Mouse (Mus musculus): Measurements from ENCODE around the gene Zbtb45.

DNA sequence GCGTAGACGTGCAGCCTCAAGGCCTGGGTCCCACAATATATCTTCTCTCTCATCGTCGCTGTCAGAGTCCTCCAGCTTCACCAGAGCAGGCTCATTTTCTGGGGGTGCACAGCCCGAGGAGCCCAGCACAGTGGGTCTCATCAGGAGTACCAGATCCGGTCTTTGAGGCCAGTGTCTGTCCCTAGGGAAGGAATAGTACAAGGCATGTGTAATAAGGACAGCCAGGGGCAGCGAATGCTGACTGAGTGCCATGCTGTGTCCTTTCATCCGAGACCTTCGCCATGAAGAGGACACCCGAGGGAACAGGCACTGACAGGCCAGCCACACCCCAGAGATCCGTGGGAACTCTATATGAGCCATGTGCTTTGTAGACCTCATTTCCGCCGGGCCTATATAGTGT, 43.2 kb upstream of the Zbtb45 start:
- TF ChIP-seq GATA1 (IDR thresholded peaks at IDR 0.05; ENCODE audit: low read length) (no peak), TAL1 (IDR thresholded peaks at IDR 0.05; ENCODE audit: low read length) (no peak)
